Mouse (Mus musculus): ENCODE measurements around the gene Atg9a. TPM values are rescaled to one million over a fixed set of nuclear protein-coding genes. Genes with fewer than 3 reads are reported as not detected.

Atg9a gene
- total RNA-seq, 2 experiments from 2014 or later, result 73.8 to 76.3 TPM

GRCm38 (mm10) chr1:75180105-75180590 is 11.8 kb downstream of the Atg9a start, which contains the start of gene Abcb6:
TSS of gene Abcb6 (minus strand) at chr1:75180392.
- DNase-seq, result peak; percentile 83 to 86
- intact Hi-C loops (cut with DNase I), result loop anchor here (5.0 kb wide), 1 partner anchor 72 kb away; no protein-coding TSS in a partner anchor

- intact Hi-C loops (cut with DNase I), result loop anchor here (5.0 kb wide), 1 partner anchor 73 kb away; no protein-coding TSS in a partner anchor
- peak; percentile 39 to 55 for DNase-seq
Observed at GRCm38 (mm10) chr1:75179334-75180104, 12.5 kb downstream of the Atg9a start.

DNA sequence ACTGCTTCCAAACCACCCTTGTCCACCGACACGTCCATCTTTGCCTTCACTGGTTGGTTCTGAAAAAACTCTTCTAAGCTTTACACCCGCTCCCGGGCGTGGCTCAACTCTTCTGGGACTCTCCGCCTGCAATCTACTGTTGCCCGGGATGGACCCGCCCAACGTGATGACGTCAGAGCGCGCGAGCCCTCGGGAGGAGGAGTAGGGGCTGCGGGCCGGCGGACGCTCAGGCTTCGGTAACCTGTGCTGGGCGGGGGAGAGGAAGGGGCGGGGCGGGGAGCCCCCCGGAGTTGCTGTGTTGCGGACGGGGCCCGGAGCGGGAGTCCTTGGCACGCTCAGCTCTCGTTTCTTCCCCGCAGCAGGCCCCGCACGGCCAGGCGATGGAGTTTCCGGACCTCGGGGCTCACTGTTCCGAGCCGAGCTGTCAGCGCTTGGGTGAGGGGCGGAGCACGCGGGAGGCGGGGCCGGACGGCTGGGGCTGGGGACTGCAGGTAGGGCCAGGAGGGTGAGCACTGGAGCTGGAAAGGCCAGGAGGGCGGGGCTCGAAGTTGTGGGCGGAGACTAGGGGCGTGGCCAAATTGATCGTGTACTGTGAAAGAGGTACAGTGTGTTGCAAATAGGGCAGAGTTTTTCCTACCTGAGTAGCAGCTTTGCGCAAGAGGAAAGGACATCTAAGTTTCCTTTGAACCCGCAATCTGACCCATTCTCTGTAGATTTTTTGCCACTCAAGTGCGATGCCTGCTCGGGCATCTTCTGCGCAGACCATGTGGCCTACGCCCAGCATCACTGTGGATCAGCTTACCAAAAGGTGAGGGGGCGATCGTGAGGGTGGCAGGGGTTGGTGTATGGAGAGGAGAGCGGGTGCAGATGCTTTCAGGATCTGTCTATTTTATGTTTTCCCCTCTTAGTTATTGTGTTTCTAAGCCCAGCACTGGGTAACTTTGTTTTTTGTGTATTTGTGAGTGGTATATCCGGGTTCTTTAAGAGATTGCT is 23.2 kb downstream of the Atg9a start, which contains the start of gene Zfand2b:
Gene Zfand2b, plus strand, starts transcription at position 175 of the 993 bp plus-strand sequence.
- intact Hi-C loops (cut with DNase I), result loop anchor here (1.0 to 5.0 kb wide), 3 partner anchors 22 to 69 kb away; partner anchors contain the start of gene Dnajb2
- DNase-seq, result peak; percentile 97

- DNase-seq, result no peak
- intact Hi-C loops (cut with DNase I), result loop anchor here (1.0 to 5.0 kb wide), 3 partner anchors 23 to 69 kb away; partner anchors contain the start of gene Dnajb2
Observed at GRCm38 (mm10) chr1:75168093-75168471, 23.9 kb downstream of the Atg9a start.

- intact Hi-C loops (cut with DNase I), result no loop called here
- DNase-seq, result no peak
Observed at GRCm38 (mm10) chr1:75160256-75160617, 31.8 kb downstream of the Atg9a start.

GRCm38 (mm10) chr1:75159540-75160255 is 32.3 kb downstream of the Atg9a start:
- intact Hi-C loops (cut with DNase I), result no loop called here
- no peak for DNase-seq

DNA sequence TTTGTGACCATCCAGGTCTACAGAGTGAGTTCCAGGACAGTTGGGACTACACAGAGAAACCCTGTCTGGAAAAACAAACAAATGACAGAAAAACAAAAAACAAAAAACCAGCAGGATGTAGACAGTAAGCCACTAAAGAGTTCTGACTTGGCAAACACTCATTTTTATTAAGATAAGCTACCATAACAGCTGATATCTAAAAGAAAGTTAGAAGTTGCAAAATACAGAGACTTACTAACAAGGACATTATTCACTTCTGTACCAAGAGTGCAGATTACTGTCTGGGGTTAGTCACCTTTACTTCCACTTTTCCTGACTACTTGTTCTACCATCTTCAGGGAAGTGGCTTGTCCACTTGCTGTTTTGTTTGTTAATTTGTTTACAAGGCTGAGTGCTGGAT is 33.0 kb downstream of the Atg9a start:
- intact Hi-C loops (cut with DNase I), result no loop called here
- DNase-seq, result no peak

DNA sequence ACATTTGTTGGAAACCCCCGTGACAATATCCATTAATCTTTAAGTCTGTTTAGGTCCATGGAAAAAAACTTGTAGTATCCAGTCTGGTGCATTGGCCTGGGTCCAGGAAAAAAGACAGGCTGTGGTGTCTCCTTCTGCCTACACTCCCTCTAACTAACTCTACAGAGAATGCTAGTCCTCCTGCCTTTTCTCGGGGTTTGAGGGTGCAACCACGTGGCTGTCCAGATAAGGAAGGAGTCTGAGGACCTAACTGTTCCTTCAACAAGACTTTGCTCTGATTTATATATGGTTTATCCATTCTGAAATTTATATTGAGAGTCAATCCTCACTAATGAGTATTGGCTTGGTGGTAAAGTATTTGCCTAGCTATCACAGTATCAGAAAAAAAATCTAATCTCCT is 36.2 kb downstream of the Atg9a start:
- no peak for DNase-seq
- intact Hi-C loops (cut with DNase I), result no loop called here

- intact Hi-C loops (cut with DNase I), result no loop called here
- DNase-seq, result no peak
Observed at GRCm38 (mm10) chr1:75148727-75149126, 43.3 kb downstream of the Atg9a start.

DNA sequence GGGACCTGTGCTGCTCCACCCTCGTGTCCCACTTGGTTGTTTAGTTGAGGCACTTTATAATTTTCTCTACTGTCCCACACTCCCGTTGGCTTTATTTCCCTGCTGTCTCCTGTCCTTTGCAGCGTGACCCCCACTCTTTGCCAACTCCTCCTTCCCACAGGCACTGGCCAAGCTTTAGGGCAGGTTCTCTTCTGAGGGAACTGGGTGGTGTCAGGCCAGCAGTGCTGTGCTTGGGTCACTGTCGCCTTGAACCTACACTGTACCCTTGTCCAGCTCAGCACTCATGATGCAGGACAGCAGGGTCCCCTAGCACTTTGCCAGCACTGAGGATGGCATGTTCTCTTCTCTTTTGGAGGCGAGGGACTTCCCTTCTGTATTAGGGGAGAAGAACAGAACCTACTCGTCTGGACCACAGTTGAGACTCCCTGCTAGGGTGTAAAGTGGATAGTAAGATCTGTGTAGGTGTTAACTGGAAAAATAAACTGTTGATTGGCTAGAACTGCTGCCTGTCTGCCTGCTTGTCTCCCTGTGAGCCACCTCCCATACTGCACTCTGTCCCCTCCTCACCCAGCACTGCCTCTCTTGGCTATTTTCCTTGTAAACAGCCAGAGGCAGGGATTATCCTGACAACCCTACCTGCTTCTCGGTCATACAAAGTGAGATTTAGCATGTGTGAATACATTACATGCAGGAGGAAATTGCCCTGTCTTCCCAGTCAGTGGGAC is 44.4 kb downstream of the Atg9a start:
- no peak for DNase-seq
- intact Hi-C loops (cut with DNase I), result no loop called here

GRCm38 (mm10) chr1:75145589-75145988 is 46.4 kb downstream of the Atg9a start:
- no peak for DNase-seq
- intact Hi-C loops (cut with DNase I), result no loop called here

DNA sequence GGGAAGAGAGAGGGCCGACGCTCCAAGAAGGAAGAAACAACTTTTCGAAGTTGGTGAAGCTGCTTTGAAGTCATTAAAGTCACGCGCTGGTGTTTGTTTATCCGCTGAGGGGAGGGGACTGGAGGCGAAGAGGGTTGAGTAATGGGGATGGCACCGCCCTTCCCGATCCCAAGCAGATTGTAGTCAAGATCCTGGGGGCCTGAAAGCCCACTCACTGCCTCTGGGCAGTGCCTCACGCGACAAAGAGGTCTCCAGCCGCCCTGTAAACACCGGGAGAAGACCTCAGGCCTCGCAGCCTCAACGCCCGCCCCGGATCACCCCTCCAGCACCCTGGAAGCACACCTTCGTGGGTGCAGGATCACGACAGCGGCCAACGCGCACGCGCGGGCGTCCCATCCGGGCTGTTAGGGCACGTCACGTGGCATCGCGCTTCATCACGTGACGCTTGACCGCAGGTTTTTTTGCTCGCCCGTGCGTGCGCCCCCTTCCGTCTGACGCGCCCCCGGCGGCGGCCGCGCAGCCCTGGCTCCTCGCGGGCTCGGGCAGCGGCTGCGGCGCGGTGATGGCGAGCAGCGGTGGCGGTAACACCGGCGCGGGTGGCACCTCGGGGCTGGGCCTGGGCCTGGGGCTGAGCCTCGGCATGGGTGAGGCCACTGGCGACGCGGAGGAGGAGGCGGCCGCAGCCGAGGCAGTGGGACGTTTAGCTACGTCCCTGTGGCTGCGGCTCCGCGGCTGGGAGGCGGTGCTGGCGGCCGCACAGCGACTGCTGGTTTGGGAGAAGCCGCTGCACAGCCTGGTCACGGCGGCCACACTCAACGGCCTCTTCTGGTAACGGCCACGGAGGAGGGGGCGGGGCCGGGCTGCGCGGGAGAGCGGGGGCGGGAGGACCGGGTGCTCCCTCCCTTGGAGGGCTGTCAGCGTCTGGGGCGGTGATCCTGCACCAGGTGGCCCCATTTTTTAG is 49.4 kb downstream of the Atg9a start, which contains the start of the genes Cnppd1 and Retreg2:
Gene Cnppd1, minus strand, starts transcription at position 411 of the 961 bp plus-strand sequence.
Gene Retreg2, plus strand, starts transcription at position 478 of the 961 bp plus-strand sequence.
- DNase-seq, result peak; percentile 95 to 99
- intact Hi-C loops (cut with DNase I), result loop anchor here (1.0 kb wide), 1 partner anchor 26 kb away; the partner anchor contains the start of gene Zfand2b

DNA sequence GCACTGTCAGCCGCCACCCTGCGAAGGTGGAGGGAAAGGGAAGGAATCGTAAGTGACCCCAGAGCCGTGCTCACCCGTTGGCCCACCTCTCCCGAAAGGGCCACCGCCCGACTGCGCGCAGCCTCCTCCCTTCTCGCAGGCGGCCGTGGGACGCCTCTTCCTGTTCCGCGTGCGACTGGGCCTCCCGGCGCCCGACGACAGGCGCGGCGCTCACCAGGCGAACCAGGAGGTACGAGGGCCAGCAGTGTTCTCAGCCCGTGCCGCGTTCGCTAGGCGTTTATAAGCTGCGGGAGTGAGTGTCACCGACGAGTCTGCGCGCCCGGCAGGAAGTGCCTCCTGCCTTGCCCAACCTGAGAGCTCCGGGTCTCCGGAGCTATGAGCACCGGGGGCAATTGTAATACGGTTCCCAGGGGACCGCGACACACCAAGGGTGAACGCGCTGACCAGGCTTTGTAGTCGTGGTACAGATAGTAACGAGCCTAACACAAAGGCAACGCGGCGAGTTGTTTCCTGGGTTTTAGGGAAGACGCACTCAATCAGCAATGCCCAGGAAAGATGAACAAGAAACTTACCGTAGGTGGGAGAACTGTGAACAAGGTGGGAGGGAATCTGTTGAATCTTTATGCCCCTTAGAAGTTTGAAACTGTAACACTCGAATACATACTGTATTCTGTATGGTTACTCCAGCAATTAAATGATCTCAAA is 50.4 kb downstream of the Atg9a start:
- intact Hi-C loops (cut with DNase I), result no loop called here
- DNase-seq, result peak; percentile 76 to 86

DNA sequence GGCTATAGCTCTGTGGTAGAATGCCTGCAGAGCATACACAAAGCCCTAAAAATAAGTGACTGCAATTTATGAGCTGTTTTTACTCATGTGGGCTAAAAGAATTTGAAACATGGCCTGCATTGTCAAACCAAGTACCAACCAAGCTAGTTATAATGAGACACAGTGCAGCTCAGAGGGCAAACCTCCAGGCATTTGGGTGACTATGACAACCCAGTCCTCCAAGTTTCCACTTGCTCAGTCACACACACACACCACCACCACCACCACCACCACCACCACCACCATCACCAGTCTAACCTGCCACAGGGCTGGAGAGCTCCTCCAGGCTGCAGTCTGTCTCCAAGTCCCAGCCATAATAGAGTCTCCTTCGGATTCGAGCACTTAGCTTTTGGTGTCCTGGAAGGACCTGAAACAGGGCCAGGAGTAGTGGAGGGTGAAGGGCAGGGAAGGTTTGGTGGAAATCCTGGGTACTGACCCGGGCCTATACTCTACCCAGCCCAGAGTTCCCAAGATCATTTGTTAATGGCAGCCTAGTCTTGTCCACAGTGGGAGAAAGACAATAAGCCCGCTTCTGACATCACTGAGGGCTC is 51.3 kb downstream of the Atg9a start:
- DNase-seq, result no peak
- intact Hi-C loops (cut with DNase I), result no loop called here

DNA sequence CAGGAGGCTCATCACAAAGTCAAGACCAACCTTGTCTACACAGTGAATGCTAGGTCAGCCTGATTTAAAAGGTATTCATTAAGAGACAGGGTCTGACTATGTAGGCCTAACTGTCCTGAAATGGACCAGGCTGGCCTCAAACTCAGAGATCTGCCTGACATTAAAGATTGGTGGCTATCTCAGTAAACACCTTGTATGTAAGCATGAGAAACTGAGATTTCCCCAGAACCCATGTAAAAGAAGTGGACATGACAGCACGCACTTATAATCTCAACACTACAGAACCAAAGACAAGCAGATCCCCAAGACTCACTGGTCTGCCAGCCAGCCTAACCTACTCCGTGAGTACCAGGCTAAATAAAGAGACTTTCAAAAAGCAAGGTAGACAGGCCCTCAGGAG is 53.5 kb downstream of the Atg9a start:
- intact Hi-C loops (cut with DNase I), result no loop called here
- no peak for DNase-seq

DNA sequence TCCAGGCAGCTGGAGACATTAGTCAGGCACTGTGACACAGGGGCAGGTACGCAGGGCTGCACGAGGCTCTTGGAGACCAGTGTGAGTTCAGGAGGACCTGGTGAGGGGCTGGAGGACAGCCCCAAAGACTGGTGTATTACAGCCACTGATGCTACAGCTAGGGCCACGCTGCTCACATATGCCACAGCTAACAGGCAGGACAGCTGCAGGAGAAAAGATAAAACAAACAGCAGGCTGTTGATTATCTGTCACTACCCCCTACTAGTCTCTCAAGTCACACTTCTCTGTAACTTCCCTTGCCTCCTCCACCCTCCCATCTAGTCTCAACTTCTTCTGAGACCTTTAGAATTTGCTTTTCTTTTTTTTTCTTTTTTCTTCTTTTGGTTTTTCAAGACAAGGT is 55.3 kb downstream of the Atg9a start:
- DNase-seq, result no peak
- intact Hi-C loops (cut with DNase I), result no loop called here

DNA sequence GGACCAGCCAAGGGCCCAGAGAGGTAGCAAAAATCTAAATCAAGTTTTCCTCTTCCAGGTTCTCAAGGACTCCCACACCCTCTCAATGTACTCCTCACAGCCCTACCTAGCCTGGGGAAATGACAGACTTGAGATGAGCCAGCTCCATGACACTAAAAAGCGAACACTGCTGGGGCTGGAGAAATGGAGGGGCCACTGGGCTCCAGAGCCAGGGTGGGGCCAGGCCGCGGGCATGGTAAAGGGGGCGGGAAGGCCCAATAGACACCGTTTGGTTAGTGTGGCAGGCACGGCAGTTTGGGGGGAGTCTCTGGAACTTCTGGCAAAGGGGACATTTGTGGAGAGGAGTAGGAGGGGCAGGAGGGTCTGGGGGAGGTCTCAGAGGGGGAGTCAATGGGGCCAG is 55.7 kb downstream of the Atg9a start:
- intact Hi-C loops (cut with DNase I), result no loop called here
- no peak for DNase-seq

Measured in heart, postnatal 36 days (tissue).